Mouse (Mus musculus) G1E (cell line): ENCODE measurements at regions not wholly inside any gene's neighbourhood (a gene's known extent, or its start where the extent isn't known, plus 50 kb on each side); places are given as distances from the start of the nearest gene placed in this dataset.

ENCODE experiments used
- ATAC-seq: 2 replicates; pipeline ENCODE4 v1.8.0; 2016; ENCODE audit warnings: mild to moderate bottlenecking; ENCODE audit not compliant: insufficient number of reproducible peaks, poor library complexity, low FRiP score, severe bottlenecking; ENCODE audit errors: extremely low read depth
- DNase-seq: peaks from one replicate; pipeline ENCODE4 v3.0.0; 2012; ENCODE audit warnings: low spot score
- H3K27me3 ChIP-seq: 2 replicates; pipeline ENCODE4 v1.6.1; 2012; ENCODE audit warnings: mild to moderate bottlenecking, low read length, inconsistent platforms; ENCODE audit not compliant: insufficient read depth
- H3K36me3 ChIP-seq: replicated peaks from 2 replicates; pipeline ENCODE3; 2012; ENCODE audit warnings: mild to moderate bottlenecking, inconsistent platforms
- H3K4me1 ChIP-seq: 2 replicates; pipeline ENCODE4 v1.6.1; 2012; ENCODE audit warnings: low read depth, low read length, inconsistent platforms, mixed read lengths; ENCODE audit not compliant: insufficient read depth
- H3K4me3 ChIP-seq: 2 replicates; pipeline ENCODE4 v1.5.1; 2012; ENCODE audit warnings: low read depth, mild to moderate bottlenecking, inconsistent platforms, low read length, moderate library complexity, mixed read lengths
- H3K9me3 ChIP-seq: replicated peaks from 2 replicates; pipeline ENCODE4 v1.6.1; 2012; ENCODE audit warnings: inconsistent platforms
- CTCF ChIP-seq: IDR thresholded peaks from 2 replicates; pipeline ENCODE4 v1.5.1; 2012; ENCODE audit warnings: low read depth, low read length, inconsistent platforms, mixed read lengths
- GATA1 ChIP-seq: IDR thresholded peaks from 2 replicates; pipeline ENCODE4 v1.6.1; 2012; ENCODE audit warnings: borderline replicate concordance, low read length, inconsistent platforms, mixed read lengths
- GATA2 ChIP-seq: IDR thresholded peaks from 2 replicates; pipeline ENCODE4 v1.6.1; 2012; ENCODE audit warnings: low read depth, low read length, inconsistent platforms, borderline replicate concordance
- POLR2AphosphoS5 ChIP-seq: IDR thresholded peaks from 2 replicates; pipeline ENCODE4 v1.6.1; 2012; ENCODE audit warnings: low read depth, low read length, inconsistent platforms; ENCODE audit not compliant: insufficient replicate concordance
- TAL1 ChIP-seq: conservative IDR thresholded peaks from 2 replicates; pipeline ENCODE4 v1.6.1; 2012; ENCODE audit warnings: low read depth, low read length, inconsistent platforms, mixed read lengths

GRCm38 (mm10) chr17:66233451-66233951, 110.2 kb downstream of the Ddx11 start:
- TF ChIP-seq TAL1 (no peak), GATA1 (no peak), GATA2 (no peak), CTCF (no peak), POLR2AphosphoS5 (no peak)
- no peak for DNase-seq

GRCm38 (mm10) chr17:66234432-66234831, 111.1 kb downstream of the Ddx11 start:
- no peaks in the 10 kb centered on the region for H3K36me3 ChIP-seq
- H3K4me1 ChIP-seq = no peaks in the 10 kb centered on the region; the same call in 1 of the 2 replicates
- TF ChIP-seq CTCF (no peak), GATA2 (no peak), POLR2AphosphoS5 (no peak), GATA1 (no peak), TAL1 (no peak)
- DNase-seq (no peak), ATAC-seq (no peak)
- no peak overlapping the region for H3K4me3 ChIP-seq
- H3K27me3 ChIP-seq = no peaks in the 10 kb centered on the region; the same call in 1 of the 2 replicates
- no peaks in the 10 kb centered on the region for H3K9me3 ChIP-seq

More at GRCm38 (mm10) chr17:66233451-66233951, 110.2 kb downstream of the Ddx11 start:
- Histone ChIP-seq H3K27me3 (no peaks in the 10 kb centered on the region; the same call in 1 of the 2 replicates), H3K36me3 (no peaks in the 10 kb centered on the region), H3K4me3 (no peak overlapping the region), H3K4me1 (no peaks in the 10 kb centered on the region; the same call in 1 of the 2 replicates), H3K9me3 (no peaks in the 10 kb centered on the region)
- ATAC-seq = no peak

GRCm38 (mm10) chr17:66235096-66235805, 111.9 kb downstream of the Ddx11 start:
- Histone ChIP-seq H3K4me3 (no peak overlapping the region), H3K4me1 (no peaks in the 10 kb centered on the region; the same call in 1 of the 2 replicates), H3K9me3 (no peaks in the 10 kb centered on the region; the same call in 1 of the 2 replicates), H3K27me3 (no peaks in the 10 kb centered on the region; the same call in 1 of the 2 replicates), H3K36me3 (no peaks in the 10 kb centered on the region)
- peak; percentile 23 for DNase-seq
- TF ChIP-seq POLR2AphosphoS5 (no peak), CTCF (peak; percentile 95)
- peak; percentile 22 for ATAC-seq

GRCm38 (mm10) chr17:66235806-66236335, 112.6 kb downstream of the Ddx11 start:
- Histone ChIP-seq H3K36me3 (no peaks in the 10 kb centered on the region), H3K4me3 (no peak overlapping the region), H3K4me1 (no peaks in the 10 kb centered on the region; the same call in 1 of the 2 replicates), H3K27me3 (no peaks in the 10 kb centered on the region; the same call in 1 of the 2 replicates), H3K9me3 (no peaks in the 10 kb centered on the region; the same call in 1 of the 2 replicates)
- DNase-seq (no peak), ATAC-seq (no peak)
- TF ChIP-seq POLR2AphosphoS5 (no peak), GATA2 (no peak), CTCF (no peak), GATA1 (no peak), TAL1 (no peak)

GRCm38 (mm10) chr17:66241868-66242622, 118.7 kb downstream of the Ddx11 start:
- TF ChIP-seq GATA2 = no peak
- TF ChIP-seq GATA1 = no peak
- TF ChIP-seq CTCF = no peak
- no peak for TF ChIP-seq TAL1
- TF ChIP-seq POLR2AphosphoS5 = no peak
- H3K36me3 ChIP-seq = no peaks in the 10 kb centered on the region
- no peaks in the 10 kb centered on the region for H3K27me3 ChIP-seq
- peaks cover 15% of the 10 kb centered on the region for H3K9me3 ChIP-seq
- no peaks in the 10 kb centered on the region for H3K4me1 ChIP-seq
- ATAC-seq (no peak), DNase-seq (no peak)
- no peak overlapping the region for H3K4me3 ChIP-seq

GRCm38 (mm10) chr17:66244183-66244582, 120.9 kb downstream of the Ddx11 start:
- Histone ChIP-seq H3K36me3 (no peaks in the 10 kb centered on the region), H3K27me3 (no peaks in the 10 kb centered on the region), H3K4me3 (no peak overlapping the region), H3K4me1 (no peaks in the 10 kb centered on the region), H3K9me3 (peaks cover 19% of the 10 kb centered on the region)
- TF ChIP-seq GATA1 (no peak), CTCF (no peak), POLR2AphosphoS5 (no peak), GATA2 (no peak), TAL1 (no peak)
- DNase-seq = no peak
- ATAC-seq = no peak
